ENCODE assay signal across 9 mouse cellular contexts in genomic region chr5:45282207-45282930, GRCm38 (mm10).
DNase-seq lines count a peak whose midpoint lies in the region; ATAC-seq and TF ChIP-seq lines count a peak whose summit lies in the region.
"Had no signal": no experiment of that assay in that cellular context is flagged by ENCODE, and none has a peak within 500 bp of the region (broad histone marks: within the 10 kb centered on the region; RNA-seq: fewer than 3 reads in every experiment).

No protein-coding gene starts in this region.

- H3K4me3 ChIP-seq in intestine, embryonic 14.5 days (ENCODE audit: low read depth, low read length), result no peak overlapping the region
- no peak overlapping the region for H3K4me3 ChIP-seq in intestine, postnatal 0 days (ENCODE audit: low read depth, low read length)
- no peak overlapping the region for H3K4me3 ChIP-seq in embryonic facial prominence, embryonic 14.5 days (ENCODE audit: low read depth, low read length)
- H3K4me3 ChIP-seq in hindbrain, embryonic 16.5 days (ENCODE audit: low read length), result no peak overlapping the region
- H3K4me3 ChIP-seq in midbrain, postnatal 0 days (ENCODE audit: low read depth, low read length), result no peak overlapping the region
- no peak overlapping the region for H3K4me3 ChIP-seq in stomach, postnatal 0 days (ENCODE audit: low read depth, low read length)

- peak; percentile 50 for DNase-seq in intestine, embryonic 14.5 days (ENCODE audit: low spot score)
- DNase-seq in embryonic facial prominence, embryonic 14.5 days (ENCODE audit: low spot score), result peak; percentile 9
- peak; percentile 63 for DNase-seq in midbrain, postnatal 0 days (ENCODE audit: low spot score)
- no peak for DNase-seq in ovary, postnatal 36 days (ENCODE audit: low spot score)
- DNase-seq in spleen, adult 18-20 months, result no peak
- DNase-seq in stomach, postnatal 0 days (ENCODE audit: low spot score), result no peak
- DNase-seq: kidney, adult 8-10 months had no signal

- peaks cover 10% of the 10 kb centered on the region; the same call in 1 of the 2 replicates for H3K4me1 ChIP-seq in intestine, embryonic 14.5 days (replicated peaks; ENCODE audit: control insufficient read depth, insufficient read depth, low read length)
- H3K4me1 ChIP-seq in intestine, postnatal 0 days (replicated peaks; ENCODE audit: control insufficient read depth, insufficient read depth, low read length), result no peaks in the 10 kb centered on the region
- peaks cover 13% of the 10 kb centered on the region; the same call in 1 of the 2 replicates for H3K4me1 ChIP-seq in embryonic facial prominence, embryonic 14.5 days (ENCODE audit: control insufficient read depth, insufficient read depth, low read length)
- no peaks in the 10 kb centered on the region for H3K4me1 ChIP-seq in hindbrain, embryonic 16.5 days (ENCODE audit: control insufficient read depth, insufficient read depth, low read depth, low read length)
- H3K4me1 ChIP-seq in midbrain, postnatal 0 days (ENCODE audit: insufficient read depth, low read length), result peaks cover 4% of the 10 kb centered on the region; the same call in 1 of the 2 replicates
- H3K4me1 ChIP-seq in stomach, postnatal 0 days (replicated peaks; ENCODE audit: control insufficient read depth, insufficient read depth), result no peaks in the 10 kb centered on the region; the same call in 1 of the 2 replicates

- no peaks in the 10 kb centered on the region for H3K9me3 ChIP-seq in intestine, embryonic 14.5 days (ENCODE audit: control insufficient read depth, low read length)
- H3K9me3 ChIP-seq in intestine, postnatal 0 days (ENCODE audit: control insufficient read depth), result no peaks in the 10 kb centered on the region
- H3K9me3 ChIP-seq in embryonic facial prominence, embryonic 14.5 days (ENCODE audit: control insufficient read depth, low read length), result no peaks in the 10 kb centered on the region
- no peaks in the 10 kb centered on the region for H3K9me3 ChIP-seq in hindbrain, embryonic 16.5 days (ENCODE audit: control insufficient read depth, low read length)
- H3K9me3 ChIP-seq in midbrain, postnatal 0 days (ENCODE audit: low read length), result no peaks in the 10 kb centered on the region
- H3K9me3 ChIP-seq in stomach, postnatal 0 days (ENCODE audit: control insufficient read depth, low read length), result no peaks in the 10 kb centered on the region

- no peak overlapping the region for H3K4me2 ChIP-seq in intestine, embryonic 14.5 days (ENCODE audit: low read length)
- H3K4me2 ChIP-seq in intestine, postnatal 0 days (replicated peaks; ENCODE audit: low read depth), result no peak overlapping the region
- H3K4me2 ChIP-seq in embryonic facial prominence, embryonic 14.5 days (ENCODE audit: low read depth, low read length), result no peak overlapping the region
- H3K4me2 ChIP-seq in hindbrain, embryonic 16.5 days (ENCODE audit: low read length), result no peak overlapping the region
- no peak overlapping the region for H3K4me2 ChIP-seq in midbrain, postnatal 0 days (ENCODE audit: low read depth, low read length, poor library complexity, severe bottlenecking)
- H3K4me2 ChIP-seq in stomach, postnatal 0 days (replicated peaks; ENCODE audit: low read depth), result no peak overlapping the region

- H3K9ac ChIP-seq in intestine, embryonic 14.5 days (ENCODE audit: low read length), result no peak overlapping the region
- H3K9ac ChIP-seq in intestine, postnatal 0 days (ENCODE audit: low read depth, low read length), result no peak overlapping the region
- H3K9ac ChIP-seq in embryonic facial prominence, embryonic 14.5 days (ENCODE audit: low read depth, low read length), result no peak overlapping the region
- no peak overlapping the region for H3K9ac ChIP-seq in hindbrain, embryonic 16.5 days (ENCODE audit: low read depth, low read length)
- H3K9ac ChIP-seq in midbrain, postnatal 0 days (replicated peaks; ENCODE audit: low read length, poor library complexity, severe bottlenecking), result no peak overlapping the region
- no peak overlapping the region for H3K9ac ChIP-seq in stomach, postnatal 0 days (ENCODE audit: low read length)

- WGBS in intestine, embryonic 14.5 days, result 32% methylated on average over 9 of the region's 9 CpGs
- WGBS in intestine, postnatal 0 days, result 53% methylated on average over 9 of the region's 9 CpGs
- WGBS in embryonic facial prominence, embryonic 14.5 days, result 41% methylated on average over 9 of the region's 9 CpGs
- WGBS in hindbrain, embryonic 16.5 days, result 19% methylated on average over 9 of the region's 9 CpGs
- 35% methylated on average over 9 of the region's 9 CpGs for WGBS in midbrain, postnatal 0 days
- 56% methylated on average over 9 of the region's 9 CpGs for WGBS in stomach, postnatal 0 days

- H3K27ac ChIP-seq in intestine, embryonic 14.5 days (ENCODE audit: low read depth), result no peak overlapping the region
- H3K27ac ChIP-seq in intestine, postnatal 0 days (ENCODE audit: low read depth, low read length), result no peak overlapping the region
- H3K27ac ChIP-seq in embryonic facial prominence, embryonic 14.5 days (replicated peaks; ENCODE audit: low read depth, low read length), result no peak overlapping the region
- H3K27ac ChIP-seq in hindbrain, embryonic 16.5 days (ENCODE audit: low read depth, low read length), result no peak overlapping the region
- no peak overlapping the region for H3K27ac ChIP-seq in midbrain, postnatal 0 days (ENCODE audit: low read depth, low read length)
- no peak overlapping the region for H3K27ac ChIP-seq in stomach, postnatal 0 days (replicated peaks)

- no peaks in the 10 kb centered on the region for H3K27me3 ChIP-seq in intestine, embryonic 14.5 days (replicated peaks; ENCODE audit: control insufficient read depth, insufficient read depth, low read length)
- no peaks in the 10 kb centered on the region for H3K27me3 ChIP-seq in intestine, postnatal 0 days (replicated peaks; ENCODE audit: control insufficient read depth, insufficient read depth, low read length)
- H3K27me3 ChIP-seq in embryonic facial prominence, embryonic 14.5 days (replicated peaks; ENCODE audit: control insufficient read depth, insufficient read depth, low read length), result no peaks in the 10 kb centered on the region
- no peaks in the 10 kb centered on the region for H3K27me3 ChIP-seq in hindbrain, embryonic 16.5 days (replicated peaks; ENCODE audit: control insufficient read depth, insufficient read depth, low read length)
- H3K27me3 ChIP-seq in midbrain, postnatal 0 days (ENCODE audit: insufficient read depth, low read length), result no peaks in the 10 kb centered on the region
- H3K27me3 ChIP-seq in stomach, postnatal 0 days (ENCODE audit: control insufficient read depth, insufficient read depth, low read length), result no peaks in the 10 kb centered on the region

- ATAC-seq in intestine, embryonic 14.5 days (replicated peaks; ENCODE audit: low FRiP score, low TSS enrichment, low read depth), result no peak; the same call in 1 of the 2 replicates
- ATAC-seq in intestine, postnatal 0 days, result no peak
- ATAC-seq in embryonic facial prominence, embryonic 14.5 days (ENCODE audit: low read depth), result no peak
- peak; percentile 91 for ATAC-seq in hindbrain, embryonic 16.5 days
- ATAC-seq in midbrain, postnatal 0 days (ENCODE audit: low FRiP score), result no peak
- ATAC-seq in stomach, postnatal 0 days (ENCODE audit: low FRiP score, low TSS enrichment), result no peak

- H3K36me3 ChIP-seq in intestine, embryonic 14.5 days (ENCODE audit: control insufficient read depth, insufficient read depth, low read length), result no peaks in the 10 kb centered on the region
- H3K36me3 ChIP-seq in intestine, postnatal 0 days (ENCODE audit: control insufficient read depth, insufficient read depth), result no peaks in the 10 kb centered on the region
- H3K36me3 ChIP-seq in embryonic facial prominence, embryonic 14.5 days (ENCODE audit: control insufficient read depth, insufficient read depth, low read length), result no peaks in the 10 kb centered on the region
- H3K36me3 ChIP-seq in hindbrain, embryonic 16.5 days (ENCODE audit: control insufficient read depth, insufficient read depth, low read length), result no peaks in the 10 kb centered on the region
- H3K36me3 ChIP-seq in midbrain, postnatal 0 days (ENCODE audit: insufficient read depth, low read length), result no peaks in the 10 kb centered on the region
- no peaks in the 10 kb centered on the region for H3K36me3 ChIP-seq in stomach, postnatal 0 days (ENCODE audit: control insufficient read depth, insufficient read depth, low read length)

- no peak for TF ChIP-seq EP300 in stomach, postnatal 0 days (optimal IDR thresholded peaks at IDR 0.05)

- no peak for TF ChIP-seq CTCF in intestine, postnatal 0 days (IDR thresholded peaks at IDR 0.05; ENCODE audit: low read depth)
- TF ChIP-seq CTCF in midbrain, postnatal 0 days (IDR thresholded peaks at IDR 0.05), result no peak
- no peak for TF ChIP-seq CTCF in stomach, postnatal 0 days (IDR thresholded peaks at IDR 0.05; ENCODE audit: low read depth)

Comparison
In these comparisons a context has a peak if more than half of its experiments do, and no peak if none do; other contexts are left out.
1. DNase-seq: peak in intestine, embryonic 14.5 days (single experiment), embryonic facial prominence, embryonic 14.5 days (single experiment) and midbrain, postnatal 0 days (single experiment); none in ovary, postnatal 36 days (single experiment), spleen, adult 18-20 months (0 of 2) and stomach, postnatal 0 days (single experiment).